Mouse (Mus musculus) T-cell, adult 2 months (primary cell): ENCODE measurements around the gene Afg1l.

ENCODE experiments used
- DNase-seq: peaks from one replicate; pipeline ENCODE4 v3.0.0; 2022; ENCODE audit warnings: low spot score

Gene Afg1l

GRCm38 (mm10) chr10:42477550-42478340 is 620 bp downstream of the Afg1l start:
- DNase-seq = no peak

- no peak for DNase-seq
Measured at GRCm38 (mm10) chr10:42476774-42477475, 1.4 kb downstream of the Afg1l start.

- no peak for DNase-seq
Measured at GRCm38 (mm10) chr10:42474946-42475514, 3.3 kb downstream of the Afg1l start.

- no peak for DNase-seq
Measured at GRCm38 (mm10) chr10:42464805-42465204, 13.6 kb downstream of the Afg1l start.

GRCm38 (mm10) chr10:42464224-42464623 is 14.1 kb downstream of the Afg1l start:
- DNase-seq = no peak

- DNase-seq = no peak
Measured at GRCm38 (mm10) chr10:42457557-42458191, 20.7 kb downstream of the Afg1l start.

GRCm38 (mm10) chr10:42455981-42456380 is 22.4 kb downstream of the Afg1l start:
- DNase-seq = no peak

GRCm38 (mm10) chr10:42454690-42455089 is 23.7 kb downstream of the Afg1l start:
- no peak for DNase-seq

GRCm38 (mm10) chr10:42454266-42454665 is 24.1 kb downstream of the Afg1l start:
- DNase-seq = no peak

GRCm38 (mm10) chr10:42449672-42450071 is 28.7 kb downstream of the Afg1l start:
- DNase-seq = no peak

- DNase-seq = no peak
Measured at GRCm38 (mm10) chr10:42448371-42448770, 30.0 kb downstream of the Afg1l start.

GRCm38 (mm10) chr10:42446145-42446544 is 32.2 kb downstream of the Afg1l start:
- no peak for DNase-seq

GRCm38 (mm10) chr10:42436842-42437805 is 41.2 kb downstream of the Afg1l start:
- no peak for DNase-seq

- DNase-seq = no peak
Measured at GRCm38 (mm10) chr10:42417530-42418174, 60.7 kb downstream of the Afg1l start.

- no peak for DNase-seq
Measured at GRCm38 (mm10) chr10:42415821-42416470, 62.4 kb downstream of the Afg1l start.

- DNase-seq = no peak
Measured at GRCm38 (mm10) chr10:42410748-42411537, 67.4 kb downstream of the Afg1l start.

GRCm38 (mm10) chr10:42390436-42390835 is 87.9 kb downstream of the Afg1l start:
- DNase-seq = no peak

GRCm38 (mm10) chr10:42388181-42388580 is 90.2 kb downstream of the Afg1l start:
- no peak for DNase-seq

GRCm38 (mm10) chr10:42384946-42385644 is 93.3 kb downstream of the Afg1l start:
- no peak for DNase-seq
